Mouse (Mus musculus) MEL-GATA-1-ER (cell line): ENCODE results near the gene Taf12.
"Not testable (repeated sequence)": the region's sequence is repeated elsewhere in the genome, so short reads cannot be mapped to it uniquely, and the experiment has no call there.

Source experiments
- DNase-seq: peaks from one replicate; pipeline ENCODE4 v3.0.0-alpha.2; 2012; ENCODE audit warnings: low read depth; ENCODE audit errors: extremely low read depth

Gene Taf12

GRCm38 (mm10) chr4:132269740-132270560 lies 4.2 kb upstream of the Taf12 start:
- peak; percentile 98 for DNase-seq

GRCm38 (mm10) chr4:132273166-132273565 lies 1.0 kb upstream of the Taf12 start:
- DNase-seq: no peak

DNA sequence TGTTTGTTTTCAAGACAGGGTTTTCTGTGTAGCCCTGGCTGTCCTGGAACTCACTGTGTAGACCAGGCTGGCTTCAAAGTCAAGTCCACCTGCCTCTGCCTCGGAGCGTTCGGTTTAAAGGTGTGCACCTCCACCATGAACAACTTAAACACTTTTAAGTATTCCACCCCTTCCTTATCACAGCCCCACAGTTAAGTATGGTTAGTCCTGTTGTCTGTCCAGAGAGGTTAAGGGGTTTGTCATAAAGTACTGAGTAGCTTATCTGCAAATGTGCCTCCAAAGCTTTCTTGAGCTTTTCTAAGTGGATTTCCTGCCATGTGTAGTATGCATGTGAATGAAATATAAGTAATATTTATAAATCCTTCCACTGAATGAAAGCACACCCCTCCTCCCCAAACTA lies 1.8 kb downstream of the Taf12 start:
- DNase-seq: no peak

- DNase-seq: not testable (repeated sequence)
These were observed 14.7 kb downstream of the Taf12 start for GRCm38 (mm10) chr4:132288840-132289239.

- DNase-seq: no peak
These were observed 16.9 kb downstream of the Taf12 start for GRCm38 (mm10) chr4:132291056-132291455.

DNA sequence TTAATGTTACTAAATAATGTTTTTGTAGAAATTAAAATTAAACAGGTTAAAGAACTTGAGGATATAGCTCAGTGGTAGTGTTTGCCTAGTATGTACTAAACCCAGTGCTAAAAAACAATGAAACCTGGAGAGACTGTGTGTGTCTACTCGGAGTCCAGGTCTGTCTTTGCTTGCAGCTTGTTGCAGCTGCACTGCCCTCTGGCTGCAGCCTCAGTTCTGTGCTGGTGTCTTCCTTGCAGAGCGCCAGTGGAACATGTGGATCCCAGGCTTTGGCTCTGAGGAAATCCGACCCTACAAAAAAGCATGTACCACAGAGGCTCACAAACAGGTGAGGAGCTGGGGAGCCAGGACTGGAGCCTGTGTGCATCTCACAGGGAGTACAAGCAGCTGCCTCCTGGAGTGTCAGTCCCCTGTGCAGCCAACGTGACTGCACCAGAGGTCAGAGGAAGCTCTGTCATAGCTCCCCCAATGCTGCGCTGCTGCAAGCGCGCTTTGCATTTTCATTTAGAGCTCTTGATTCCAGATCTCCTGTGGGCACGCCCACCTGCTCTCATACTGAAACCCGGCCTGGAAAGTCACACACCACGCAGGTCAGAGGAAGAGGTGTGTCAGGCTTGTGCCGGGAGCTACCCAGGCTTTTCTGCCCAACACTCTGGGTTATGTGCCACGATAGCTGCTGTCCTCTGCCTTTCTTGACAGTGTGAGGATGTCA lies 17.6 kb downstream of the Taf12 start:
- DNase-seq: no peak

DNA sequence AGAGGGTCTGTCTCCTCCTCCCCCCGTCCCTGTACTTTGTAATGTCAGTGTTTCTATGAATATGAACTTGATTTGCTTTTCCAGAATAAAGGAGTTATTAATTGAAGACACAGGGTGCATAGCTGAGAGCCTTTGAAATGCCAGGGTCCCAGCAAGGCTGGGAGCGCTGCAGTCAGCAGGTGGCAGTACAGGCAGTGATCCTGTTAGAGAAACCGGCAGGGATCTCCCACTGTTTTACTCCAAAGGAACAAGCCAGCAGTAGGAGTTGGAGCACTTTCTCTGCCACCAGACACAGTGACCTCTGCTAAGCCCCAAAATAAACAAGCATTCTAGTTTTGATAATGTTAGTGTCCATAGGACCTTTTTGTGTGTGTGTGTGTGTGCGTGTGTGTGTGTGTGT lies 18.8 kb downstream of the Taf12 start:
- no peak for DNase-seq

GRCm38 (mm10) chr4:132293682-132294240 lies 19.6 kb downstream of the Taf12 start:
- no peak for DNase-seq

DNA sequence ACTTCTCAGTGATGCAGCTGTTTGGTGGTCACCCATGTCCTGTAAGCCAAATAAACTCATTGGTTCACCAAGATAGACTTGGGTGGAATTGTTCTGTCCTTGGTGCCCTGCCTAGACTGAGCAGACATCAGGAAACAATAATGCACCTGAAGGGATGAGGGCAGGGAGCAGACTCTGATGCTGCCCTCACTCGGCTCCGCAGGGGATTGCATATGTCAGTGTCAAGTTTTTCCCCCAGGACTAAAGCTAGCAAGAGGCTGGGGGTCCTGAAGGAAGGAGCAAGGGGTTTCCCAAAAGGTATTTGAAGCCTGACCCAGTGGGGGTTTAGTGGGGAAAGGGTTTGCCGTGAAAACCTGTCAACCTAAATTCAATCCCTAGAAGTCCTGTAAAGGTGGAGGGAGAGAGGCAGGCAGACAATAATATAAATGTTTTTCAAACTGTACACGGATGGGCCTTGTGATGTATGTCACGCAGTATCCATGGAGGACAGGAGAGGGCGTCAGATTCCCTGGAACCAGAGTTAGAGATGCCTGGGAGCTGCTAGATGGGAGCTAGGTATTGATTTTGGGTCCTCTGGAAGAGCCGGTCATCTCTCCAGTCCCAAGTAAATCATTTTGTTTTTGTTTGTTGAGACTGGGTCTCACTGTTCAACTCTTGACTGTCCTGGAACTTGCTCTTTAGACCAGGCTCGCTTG lies 21.7 kb downstream of the Taf12 start:
- DNase-seq: no peak

DNA sequence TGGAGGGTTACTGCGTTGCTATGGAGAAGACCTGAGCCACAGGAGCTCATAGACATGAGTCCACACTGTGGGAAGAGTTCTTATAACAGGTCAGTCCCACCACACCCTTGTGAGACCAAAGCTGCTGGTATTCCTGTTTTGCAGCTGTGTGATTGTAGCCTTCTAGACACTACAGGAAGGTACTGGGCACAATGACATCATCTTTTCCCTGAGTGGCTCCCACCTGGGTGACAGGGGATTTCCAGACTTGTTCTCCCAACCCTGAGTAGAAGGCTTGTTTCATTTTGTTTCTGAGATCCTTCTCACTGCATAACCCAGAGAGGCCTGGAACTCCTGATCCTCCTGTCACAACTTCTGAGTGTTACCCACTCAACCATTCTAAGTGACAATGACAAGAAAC lies 25.7 kb downstream of the Taf12 start:
- no peak for DNase-seq

- DNase-seq: no peak
These were observed 27.3 kb downstream of the Taf12 start for GRCm38 (mm10) chr4:132301486-132301885.

DNA sequence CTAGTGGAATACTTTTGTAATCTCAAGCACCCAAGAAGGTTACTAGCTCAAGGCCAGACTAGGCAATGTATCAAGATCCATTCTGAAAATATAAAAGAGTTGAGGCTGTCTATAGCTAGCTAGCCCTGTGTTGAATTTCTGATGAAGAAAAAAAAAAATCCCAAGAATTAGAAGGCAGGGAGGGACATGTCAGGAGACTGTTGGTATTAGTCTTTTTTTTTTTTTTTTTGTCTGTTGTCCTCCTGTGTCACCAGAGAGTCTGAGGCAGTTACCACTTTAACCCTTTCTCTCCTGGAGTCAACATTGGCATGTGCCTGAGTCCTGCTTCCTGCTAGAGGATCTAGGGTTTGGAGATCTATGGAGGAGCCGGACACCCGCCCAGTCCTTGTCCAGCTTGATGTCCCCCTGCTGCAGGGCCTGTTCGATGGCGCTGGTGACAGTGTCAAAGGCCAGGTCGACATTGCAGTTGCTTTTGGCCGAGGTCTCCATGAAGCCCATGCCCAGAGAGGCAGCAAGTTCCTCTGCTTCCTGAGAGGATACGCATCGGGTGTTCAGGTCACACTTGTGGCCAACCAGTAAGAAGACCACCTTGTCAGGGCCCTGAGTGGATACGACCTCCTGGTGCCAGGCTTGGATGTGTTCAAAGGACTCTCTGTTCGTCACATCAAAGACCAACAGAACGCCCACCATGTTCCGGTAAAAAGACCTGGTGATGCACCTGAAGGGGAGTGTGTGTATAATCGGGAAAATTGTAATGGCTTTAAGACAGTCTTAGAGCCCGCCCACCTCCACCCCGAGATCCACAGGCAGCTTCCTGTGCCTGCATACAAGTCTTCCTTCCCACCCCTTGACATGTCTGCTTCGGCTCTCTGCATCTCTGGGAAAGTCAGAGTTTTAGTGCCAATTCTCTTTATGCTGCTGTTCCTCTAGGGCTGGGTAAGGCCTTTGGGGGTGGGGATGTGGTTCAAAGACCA lies 28.1 kb downstream of the Taf12 start:
- DNase-seq: no peak

- DNase-seq: no peak
These were observed 28.8 kb downstream of the Taf12 start, which contains the start of gene Rab42 for GRCm38 (mm10) chr4:132302939-132303479. Gene Rab42 (minus strand): TSS chr4:132303385.

DNA sequence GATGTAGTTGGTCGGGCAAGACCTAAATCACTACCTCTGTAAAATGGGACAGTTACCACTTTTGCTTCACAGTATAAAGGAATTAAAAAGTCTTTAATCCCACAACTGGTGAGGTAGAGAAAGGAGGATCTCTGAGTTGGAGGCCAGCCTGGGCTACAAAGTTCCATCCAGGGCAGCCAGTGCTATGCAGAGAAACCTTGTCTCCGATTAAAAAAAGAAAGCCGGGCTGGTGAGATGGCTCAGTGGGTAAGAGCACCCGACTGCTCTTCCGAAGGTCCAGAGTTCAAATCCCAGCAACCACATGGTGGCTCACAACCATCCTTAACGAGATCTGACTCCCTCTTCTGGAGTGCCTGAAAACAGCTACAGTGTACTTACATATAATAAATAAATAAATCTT lies 29.3 kb downstream of the Taf12 start:
- not testable (repeated sequence) for DNase-seq

DNA sequence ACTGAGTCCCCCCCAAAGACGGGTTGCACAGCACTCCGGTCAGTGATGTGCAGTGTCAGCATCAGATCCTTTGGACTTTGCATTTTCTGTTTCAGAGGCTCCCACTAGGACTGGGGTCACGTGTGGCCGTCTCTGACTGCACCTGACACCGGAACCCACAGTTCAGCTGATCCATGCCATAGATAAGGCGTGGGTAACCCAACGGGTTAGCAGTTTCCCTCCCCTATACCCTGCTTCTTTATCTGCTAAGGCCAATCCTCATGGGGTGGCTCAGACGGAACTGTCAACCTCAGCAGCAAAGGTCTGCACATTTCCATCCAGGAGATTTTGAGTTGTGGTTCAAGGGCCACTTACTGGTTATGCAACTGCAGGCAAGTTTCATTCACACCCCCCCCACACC lies 31.1 kb downstream of the Taf12 start:
- no peak for DNase-seq

DNA sequence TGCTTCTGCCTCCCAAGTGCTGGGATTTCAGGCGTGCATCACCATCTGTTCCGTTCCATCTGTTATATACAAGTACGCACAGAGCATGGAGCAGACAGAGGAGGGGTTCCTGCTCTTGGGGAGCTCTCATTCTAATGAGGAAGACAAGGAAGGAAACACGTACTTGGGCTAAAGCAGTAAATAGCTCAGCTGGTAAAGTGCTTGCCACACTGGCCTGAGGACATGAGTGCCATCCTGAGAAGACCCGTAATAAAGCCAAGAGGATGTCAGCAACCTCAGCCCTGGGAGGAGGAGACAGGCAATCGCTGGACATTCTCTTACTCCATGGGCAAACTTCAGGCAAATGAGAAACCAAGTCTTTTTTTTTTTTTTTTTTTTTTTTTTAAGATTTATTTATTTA lies 31.8 kb downstream of the Taf12 start:
- no peak for DNase-seq

DNA sequence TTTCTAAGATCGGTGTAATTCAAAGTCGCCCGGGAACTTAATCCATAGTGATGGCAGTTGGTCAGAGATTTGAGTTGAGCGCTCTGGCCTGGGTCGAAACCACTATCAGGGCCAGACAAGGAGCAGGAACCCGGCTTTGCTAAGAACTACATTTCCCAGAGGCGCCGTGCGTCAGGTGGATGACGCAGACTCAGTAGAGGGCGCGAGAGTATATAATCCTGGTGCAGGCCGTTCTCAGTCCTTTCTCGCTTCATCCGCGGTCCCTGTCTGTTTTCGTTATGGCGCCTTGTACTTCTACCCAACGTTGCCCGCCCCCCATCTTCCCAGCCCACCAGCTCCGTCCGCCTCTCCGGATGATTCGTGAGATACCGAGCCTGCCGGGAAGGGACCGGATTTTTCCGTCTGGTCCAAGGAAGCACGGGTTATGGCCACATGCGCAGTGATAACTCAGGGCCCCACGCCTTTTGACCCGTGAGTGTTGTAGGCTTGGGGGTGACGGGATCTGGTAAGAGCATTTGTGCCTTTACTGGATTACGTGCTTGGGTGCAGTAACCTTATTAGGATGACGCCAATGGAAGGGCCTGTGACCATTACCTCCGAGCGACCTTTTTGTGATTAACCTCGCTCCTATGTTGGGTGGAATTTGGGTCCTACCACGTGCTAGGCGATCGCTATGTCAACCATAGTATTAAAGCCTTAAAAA lies 34.4 kb downstream of the Taf12 start:
- peak; percentile 88 for DNase-seq

- DNase-seq: peak; percentile 61
These were observed 35.1 kb downstream of the Taf12 start for GRCm38 (mm10) chr4:132309140-132309848.

DNA sequence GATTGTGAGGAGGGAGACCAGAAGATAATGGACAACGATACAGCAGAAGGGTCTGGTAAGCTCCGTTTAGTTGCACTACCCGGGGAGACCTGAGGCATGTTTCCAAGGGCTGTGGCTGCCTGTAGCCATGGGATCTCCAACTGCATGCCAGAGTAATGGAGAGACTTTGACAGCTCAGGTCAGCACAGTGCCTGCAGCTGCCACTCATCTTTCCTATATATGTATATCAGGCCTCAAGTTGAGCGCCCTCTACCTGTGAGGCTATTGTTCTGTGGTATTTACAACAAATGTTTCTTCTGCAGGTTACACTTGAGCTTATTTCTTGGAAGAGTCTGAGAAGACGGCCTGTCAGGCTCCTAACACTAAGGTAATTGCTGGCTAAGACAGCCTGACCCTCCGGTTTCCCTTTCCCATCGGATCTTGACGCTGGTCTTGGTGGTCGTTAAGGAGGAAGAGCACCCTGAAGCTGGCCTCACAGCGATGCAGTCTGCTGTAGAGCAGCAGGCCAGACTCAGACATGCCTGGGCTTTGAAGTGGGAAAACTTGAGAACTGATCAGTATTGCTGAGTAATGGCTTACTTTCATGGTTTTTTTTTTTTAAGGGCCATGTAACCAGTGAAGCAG lies 35.8 kb downstream of the Taf12 start:
- DNase-seq: peak; percentile 66
